ENCODE assay signal across 11 mouse cellular contexts in the genomic region with DNA sequence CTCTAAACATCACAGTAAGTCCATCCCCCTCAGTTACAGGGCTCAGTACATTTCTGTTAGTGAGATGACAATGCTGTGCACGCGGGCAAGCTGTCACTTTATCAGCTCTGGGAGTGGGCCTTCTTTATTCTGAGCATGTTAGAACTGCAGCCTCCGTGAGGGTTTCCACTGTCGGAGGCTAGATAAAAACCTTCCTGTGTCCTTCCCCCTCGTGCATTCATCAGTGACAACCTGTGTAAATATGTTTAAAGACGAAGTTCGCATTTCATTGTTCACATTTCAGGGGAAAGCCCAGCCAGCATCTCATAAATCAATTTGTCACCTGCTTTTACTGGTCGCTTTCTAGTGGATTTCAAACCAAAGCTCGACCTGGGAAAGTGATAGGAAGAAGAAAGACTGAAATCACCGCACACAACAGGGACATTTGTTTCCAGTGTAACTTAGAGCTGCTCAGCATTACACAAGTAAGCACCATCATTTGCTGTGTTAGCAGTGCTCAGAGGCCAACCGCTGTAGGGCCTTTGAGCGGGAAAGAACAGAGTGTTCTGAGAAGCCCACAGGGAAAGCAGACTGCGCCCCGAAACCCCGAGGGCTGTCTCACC. TPM values are rescaled to one million over a fixed set of nuclear protein-coding genes. Genes with fewer than 3 reads are reported as not detected.
A peak's percentile ranks its signal among the peaks of the same experiment; 100 is the strongest.
DNase-seq lines count a peak whose midpoint lies in the region; ATAC-seq lines count a peak whose summit lies in the region.
"Had no signal": no experiment of that assay in that cellular context is flagged by ENCODE, and none has a peak within 500 bp of the region (broad histone marks: within the 10 kb centered on the region; RNA-seq: fewer than 3 reads in every experiment).

No protein-coding gene starts in this region.

- no peak overlapping the region for H3K4me3 ChIP-seq in forebrain, embryonic 16.5 days (replicated peaks; ENCODE audit: low read length)
- no peak overlapping the region for H3K4me3 ChIP-seq in limb, embryonic 12.5 days (replicated peaks)
- H3K4me3 ChIP-seq: heart, adult 2 months; liver, embryonic 13.5 days had no signal

- no peak overlapping the region for H3K27ac ChIP-seq in forebrain, embryonic 16.5 days (ENCODE audit: low read length)
- H3K27ac ChIP-seq in limb, embryonic 12.5 days, result 0 out of 2 replicates have a peak overlapping the region, but pooled peaks have one; percentile 0
- H3K27ac ChIP-seq: heart, adult 2 months; liver, embryonic 13.5 days had no signal

- no peaks in the 10 kb centered on the region for H3K36me3 ChIP-seq in forebrain, embryonic 16.5 days (ENCODE audit: control insufficient read depth, insufficient read depth)
- H3K36me3 ChIP-seq in limb, embryonic 12.5 days, result no peaks in the 10 kb centered on the region
- H3K36me3 ChIP-seq: liver, embryonic 13.5 days had no signal

- H3K27me3 ChIP-seq in forebrain, embryonic 16.5 days (replicated peaks; ENCODE audit: control insufficient read depth, insufficient read depth, low read length), result no peaks in the 10 kb centered on the region
- peaks cover 1% of the 10 kb centered on the region; the same call in 1 of the 2 replicates for H3K27me3 ChIP-seq in limb, embryonic 12.5 days
- H3K27me3 ChIP-seq: liver, embryonic 13.5 days had no signal

- WGBS in forebrain, embryonic 16.5 days, result 47% methylated on average over 15 of the region's 15 CpGs
- WGBS in limb, embryonic 12.5 days, result 26% methylated on average over 15 of the region's 15 CpGs

- H3K9ac ChIP-seq in forebrain, embryonic 16.5 days (replicated peaks; ENCODE audit: low read depth, low read length), result no peak overlapping the region
- H3K9ac ChIP-seq in limb, embryonic 12.5 days (replicated peaks), result no peak overlapping the region
- H3K9ac ChIP-seq: liver, embryonic 13.5 days had no signal

- ATAC-seq in forebrain, embryonic 16.5 days, result peak; percentile 40; the same call in 1 of the 2 replicates
- ATAC-seq in limb, embryonic 12.5 days (ENCODE audit: insufficient number of reproducible peaks, insufficient read depth, low FRiP score, low TSS enrichment, low read depth), result no peak
- no peak for ATAC-seq in erythroid progenitor cell, adult 5-6 weeks (replicated peaks; ENCODE audit: low FRiP score, poor library complexity, severe bottlenecking)
- ATAC-seq: inflammation-experienced regulatory T-cells, adult 6 months had no signal

- no peak overlapping the region for H3K4me2 ChIP-seq in forebrain, embryonic 16.5 days (ENCODE audit: low read length)
- no peak overlapping the region for H3K4me2 ChIP-seq in limb, embryonic 12.5 days
- H3K4me2 ChIP-seq: liver, embryonic 13.5 days had no signal

- DNase-seq in retina, postnatal 1 day, result peak; percentile 28
- DNase-seq in retina, embryonic 14.5 days (ENCODE audit: low spot score), result no peak
- DNase-seq in right cerebral cortex, adult 2 months (ENCODE audit: low spot score in 2 of 2), result no peak
- DNase-seq in lung, postnatal 10 days, result no peak
- DNase-seq: cerebellum, postnatal 14 days; heart, adult 2 months; liver, embryonic 13.5 days had no signal

- H3K9me3 ChIP-seq in forebrain, embryonic 16.5 days (ENCODE audit: control insufficient read depth, low read length), result no peaks in the 10 kb centered on the region
- no peaks in the 10 kb centered on the region for H3K9me3 ChIP-seq in limb, embryonic 12.5 days
- H3K9me3 ChIP-seq: liver, embryonic 13.5 days had no signal

- peaks cover 9% of the 10 kb centered on the region for H3K4me1 ChIP-seq in forebrain, embryonic 16.5 days (replicated peaks; ENCODE audit: control insufficient read depth, insufficient read depth, low read length)
- peaks cover 44% of the 10 kb centered on the region for H3K4me1 ChIP-seq in limb, embryonic 12.5 days (replicated peaks)

RNA-seq across cellular contexts. Expression of a gene that starts 55.8 kb away (rescaled TPM):
- polyA plus RNA-seq in forebrain, embryonic 16.5 days (2015; fragmentation: Nextera tagmentation; extraction: Ambion mirVana), result 16.9 and 24.6 TPM in 2 replicates
- 21.0 and 21.8 TPM in 2 replicates for polyA plus RNA-seq in limb, embryonic 12.5 days (2016; fragmentation: Nextera tagmentation; extraction: Ambion mirVana)
- total RNA-seq in erythroid progenitor cell, adult 5-6 weeks (2015; ENCODE audit: low replicate concordance), result 1.7 and 4.7 TPM in 2 replicates
- total RNA-seq in erythroid progenitor cell, adult 5-6 weeks (2017; ENCODE audit: low replicate concordance), result 0.08 and 5.4 TPM in 2 replicates
